Comparison of ENCODE assay signal across 10 mouse cellular contexts in genomic region chr11:77500361-77501325, GRCm38 (mm10). TPM values are rescaled to one million over a fixed set of nuclear protein-coding genes. Genes with fewer than 3 reads are reported as not detected.
DNase-seq lines count a peak whose midpoint lies in the region; ATAC-seq and TF ChIP-seq lines count a peak whose summit lies in the region.
"Had no signal": no experiment of that assay in that cellular context is flagged by ENCODE, and none has a peak within 500 bp of the region (broad histone marks: within the 10 kb centered on the region; RNA-seq: fewer than 3 reads in every experiment).

No protein-coding gene starts in this region.

- no peak overlapping the region for H3ac ChIP-seq in myocyte (ENCODE audit: control insufficient read depth, insufficient read length)

- H3K27ac ChIP-seq in kidney, embryonic 16.5 days (ENCODE audit: low read length), result no peak overlapping the region
- H3K27ac ChIP-seq: lung, embryonic 15.5 days had no signal

- WGBS in kidney, embryonic 16.5 days, result 82% methylated on average over 17 of the region's 17 CpGs

- no peak overlapping the region for H3K4me2 ChIP-seq in kidney, embryonic 16.5 days (replicated peaks; ENCODE audit: low read depth, low read length)
- H3K4me2 ChIP-seq in myocyte (ENCODE audit: low read depth), result no peak overlapping the region
- H3K4me2 ChIP-seq: lung, embryonic 15.5 days had no signal

- intact Hi-C loops in gastrocnemius, postnatal 36 days (cut with DNase I), result loop anchor here (1.0 kb wide), 1 partner anchor 9 kb away; no protein-coding TSS in a partner anchor

- ATAC-seq in kidney, embryonic 16.5 days (ENCODE audit: low FRiP score, low TSS enrichment), result no peak

- no peaks in the 10 kb centered on the region for H3K27me3 ChIP-seq in kidney, embryonic 16.5 days (ENCODE audit: insufficient read depth, low read length)
- no peaks in the 10 kb centered on the region for H3K27me3 ChIP-seq in myocyte (ENCODE audit: control insufficient read depth, insufficient read depth, insufficient read length)
- H3K27me3 ChIP-seq: lung, embryonic 15.5 days had no signal

- H3K9ac ChIP-seq in kidney, embryonic 16.5 days (replicated peaks; ENCODE audit: low read length), result no peak overlapping the region
- H3K9ac ChIP-seq: lung, embryonic 15.5 days had no signal

- no peak for TF ChIP-seq POLR2A in myocyte (IDR thresholded peaks at IDR 0.05; ENCODE audit: insufficient read length, low read depth)

- H3K4me3 ChIP-seq in kidney, embryonic 16.5 days (ENCODE audit: low read length), result no peak overlapping the region
- no peak overlapping the region for H3K4me3 ChIP-seq in myocyte
- H3K4me3 ChIP-seq: lung, embryonic 15.5 days had no signal

- H3K36me3 ChIP-seq in kidney, embryonic 16.5 days (ENCODE audit: insufficient read depth, low read length), result peaks cover 54% of the 10 kb centered on the region
- H3K36me3 ChIP-seq in myocyte (ENCODE audit: control insufficient read depth, insufficient read depth), result peaks cover 11% of the 10 kb centered on the region

- H3K4me1 ChIP-seq in kidney, embryonic 16.5 days (ENCODE audit: insufficient read depth, low read length), result peaks cover 34% of the 10 kb centered on the region

- H3K79me2 ChIP-seq in myocyte (ENCODE audit: control insufficient read depth, insufficient read depth), result peaks cover 35% of the 10 kb centered on the region

- no peaks in the 10 kb centered on the region for H3K9me3 ChIP-seq in kidney, embryonic 16.5 days (ENCODE audit: low read length)
- H3K9me3 ChIP-seq: lung, embryonic 15.5 days had no signal

- DNase-seq in kidney, adult 11 months, result peak; percentile 42
- peak; percentile 67 to 85 for DNase-seq in right cerebral cortex, postnatal 10 days (ENCODE audit: low spot score in 2 of 2)
- no peak for DNase-seq in right cerebral cortex, postnatal 4 days
- DNase-seq in cerebellum, adult 9-11 months, result peak; percentile 76
- DNase-seq in gastrocnemius, postnatal 36 days, result no peak
- DNase-seq: thymus, adult 18-20 months had no signal

TF ChIP-seq in myocyte, 11 proteins besides CTCF, POLR2A, EP300 and RAD21:
- TF ChIP-seq MYOG (IDR thresholded peaks at IDR 0.05; ENCODE audit: control insufficient read depth in 1 of 3, insufficient read depth in 1 of 3, insufficient read length in 2 of 3, low read depth in 2 of 3) (peak in 1 of 3 experiments; percentile 71), POLR2AphosphoS2 (IDR thresholded peaks at IDR 0.05; ENCODE audit: insufficient read length, low read depth) (no peak), MYOD1 (IDR thresholded peaks at IDR 0.05; ENCODE audit: control insufficient read depth in 1 of 3, insufficient read length in 2 of 3, low read depth in 2 of 3) (peak in 2 of 3 experiments; percentile 53 to 77)

RNA-seq across cellular contexts. Expression of gene Git1, which starts 7.3 kb away (rescaled TPM):
- 9.7 and 13.0 TPM in 2 replicates for polyA plus RNA-seq in kidney, embryonic 16.5 days (2015; fragmentation: Nextera tagmentation; extraction: Ambion mirVana)
- polyA plus RNA-seq in myocyte (2012; fragmentation: generic; extraction: Trizol), result 53.9 TPM
- 10 to 100 TPM; 23.9 to 25.5 TPM for total RNA-seq in gastrocnemius, postnatal 36 days (2021)

RNA-seq across cellular contexts. Expression of gene Ankrd13b, which starts 11.2 kb away (rescaled TPM):
- 3.5 and 4.0 TPM in 2 replicates for polyA plus RNA-seq in kidney, embryonic 16.5 days (2015; fragmentation: Nextera tagmentation; extraction: Ambion mirVana)
- 46.0 TPM for polyA plus RNA-seq in myocyte (2012; fragmentation: generic; extraction: Trizol)
- 1 to 10 TPM; 7.3 to 8.3 TPM for total RNA-seq in gastrocnemius, postnatal 36 days (2021)

RNA-seq across cellular contexts. Expression of gene Abhd15, which starts 14.3 kb away (rescaled TPM):
- 2.0 and 2.2 TPM in 2 replicates for polyA plus RNA-seq in kidney, embryonic 16.5 days (2015; fragmentation: Nextera tagmentation; extraction: Ambion mirVana)
- polyA plus RNA-seq in myocyte (2012; fragmentation: generic; extraction: Trizol), result 1.4 TPM
- total RNA-seq in gastrocnemius, postnatal 36 days (2021), result under 1 TPM; 0.28 to 0.52 TPM

RNA-seq across cellular contexts. Expression of gene Trp53i13, which starts 15.1 kb away (rescaled TPM):
- polyA plus RNA-seq in kidney, embryonic 16.5 days (2015; fragmentation: Nextera tagmentation; extraction: Ambion mirVana), result 34.1 and 36.1 TPM in 2 replicates
- polyA plus RNA-seq in myocyte (2012; fragmentation: generic; extraction: Trizol), result 23.7 TPM
- 1 to 10 TPM; 2.9 to 3.6 TPM for total RNA-seq in gastrocnemius, postnatal 36 days (2021)

RNA-seq across cellular contexts. Expression of gene Gm10392, which starts 18.4 kb away (rescaled TPM):
- not detected in 2 replicates for polyA plus RNA-seq in kidney, embryonic 16.5 days (2015; fragmentation: Nextera tagmentation; extraction: Ambion mirVana)
- polyA plus RNA-seq in myocyte (2012; fragmentation: generic; extraction: Trizol), result not detected
- not detected for total RNA-seq in gastrocnemius, postnatal 36 days (2021)
- total RNA-seq: heart, adult 18-20 months had no signal

Comparison
In these comparisons a context has a peak if more than half of its experiments do, and no peak if none do; other contexts are left out.
1. DNase-seq: peak in kidney, adult 11 months (single experiment), right cerebral cortex, postnatal 10 days (2 of 2) and cerebellum, adult 9-11 months (single experiment); none in right cerebral cortex, postnatal 4 days (single experiment) and gastrocnemius, postnatal 36 days (0 of 2).